Mouse (Mus musculus): ENCODE measurements around the gene Acer1. TPM values are rescaled to one million over a fixed set of nuclear protein-coding genes. Genes with fewer than 3 reads are reported as not detected.

Gene Acer1
- polyA plus RNA-seq, 1 experiment from 2014 or later = not detected

DNA sequence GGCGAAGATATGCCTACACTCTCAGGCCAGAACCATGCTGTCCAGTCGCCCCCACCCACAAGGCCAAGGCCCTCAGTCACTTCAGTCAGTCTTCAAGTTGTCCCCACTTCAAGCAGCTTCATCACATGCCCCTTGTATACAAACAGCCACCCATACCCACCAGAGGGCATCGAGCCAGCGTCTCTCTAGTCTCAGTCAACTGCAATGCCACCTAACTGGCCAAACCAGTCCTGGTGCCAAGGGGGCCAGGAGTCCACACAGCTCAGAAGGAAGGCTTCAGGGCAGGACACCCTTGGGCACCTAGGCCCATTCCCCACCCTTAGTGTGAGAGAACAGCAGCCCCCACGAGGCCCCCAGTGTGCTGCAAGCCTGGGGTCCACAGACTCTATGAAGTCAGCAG is 74.8 kb downstream of the Acer1 start:
- Histone ChIP-seq H3K9ac (replicated peaks; ENCODE audit: low read length) (no peak overlapping the region), H3K4me3 (ENCODE audit: low read length) (no peak overlapping the region), H3K9me3 (ENCODE audit: low read length) (no peaks in the 10 kb centered on the region), H3K27me3 (ENCODE audit: insufficient read depth, low read length) (no peaks in the 10 kb centered on the region), H3K27ac (ENCODE audit: low read length) (no peak overlapping the region), H3K4me1 (ENCODE audit: insufficient read depth, low read length) (no peaks in the 10 kb centered on the region), H3K36me3 (ENCODE audit: insufficient read depth, low read length) (peaks cover 46% of the 10 kb centered on the region), H3K4me2 (replicated peaks; ENCODE audit: low read depth, low read length) (no peak overlapping the region)
- WGBS = 94% methylated on average over 5 of the region's 5 CpGs
- peak; percentile 46; the same call in 1 of the 2 replicates for ATAC-seq (ENCODE audit: low FRiP score, low TSS enrichment)

DNA sequence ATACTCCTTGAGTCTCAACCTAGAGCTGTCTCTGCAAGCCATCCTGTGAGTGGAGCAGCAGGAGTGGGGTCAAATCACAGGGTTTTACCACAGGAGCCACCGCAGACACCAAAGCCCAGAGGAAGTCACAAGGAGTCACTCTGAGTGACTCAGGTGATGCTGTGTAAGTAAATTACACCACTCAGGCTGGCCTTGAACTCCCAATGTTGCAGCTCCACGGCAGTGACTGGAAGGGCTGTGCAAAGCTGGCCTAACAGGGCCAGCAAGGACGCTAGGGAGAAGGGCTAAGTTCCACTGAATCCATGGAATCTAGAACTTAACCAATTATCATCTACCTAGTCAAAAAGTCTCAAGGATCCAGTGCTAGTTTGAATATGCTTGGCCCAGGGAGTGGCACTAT is 75.8 kb downstream of the Acer1 start:
- Histone ChIP-seq H3K4me1 (ENCODE audit: insufficient read depth, low read length) (no peaks in the 10 kb centered on the region), H3K4me3 (ENCODE audit: low read length) (no peak overlapping the region), H3K9me3 (ENCODE audit: low read length) (no peaks in the 10 kb centered on the region), H3K27ac (ENCODE audit: low read length) (no peak overlapping the region), H3K4me2 (replicated peaks; ENCODE audit: low read depth, low read length) (no peak overlapping the region), H3K27me3 (ENCODE audit: insufficient read depth, low read length) (no peaks in the 10 kb centered on the region), H3K9ac (replicated peaks; ENCODE audit: low read length) (no peak overlapping the region), H3K36me3 (ENCODE audit: insufficient read depth, low read length) (peaks cover 51% of the 10 kb centered on the region)
- 92% methylated on average over 3 of the region's 3 CpGs for WGBS
- ATAC-seq (ENCODE audit: low FRiP score, low TSS enrichment) = no peak

Other genes starting within 250 kb of the Acer1 start
- 5.4 and 5.8 TPM in 2 replicates for gene Nrtn, start 224.6 kb downstream of the Acer1 start, polyA plus RNA-seq (2015; fragmentation: Nextera tagmentation; extraction: Ambion mirVana)
- gene Dus3l, start 217.4 kb downstream of the Acer1 start, polyA plus RNA-seq (2015; fragmentation: Nextera tagmentation; extraction: Ambion mirVana) = 55.4 and 59.7 TPM in 2 replicates
- 1.6 and 1.8 TPM in 2 replicates for gene Prr22, start 211.9 kb downstream of the Acer1 start, polyA plus RNA-seq (2015; fragmentation: Nextera tagmentation; extraction: Ambion mirVana)
- gene Rfx2, start 151.1 kb downstream of the Acer1 start, polyA plus RNA-seq (2015; fragmentation: Nextera tagmentation; extraction: Ambion mirVana) = 3.4 and 4.4 TPM in 2 replicates
- gene Acsbg2, start 107.7 kb downstream of the Acer1 start, polyA plus RNA-seq (2015; fragmentation: Nextera tagmentation; extraction: Ambion mirVana) = not detected in 2 replicates
- gene 1700061G19Rik, start 106.6 kb downstream of the Acer1 start, polyA plus RNA-seq (2015; fragmentation: Nextera tagmentation; extraction: Ambion mirVana) = 0.24 and 0.58 TPM in 2 replicates
- 43.9 and 53.1 TPM in 2 replicates for gene Mllt1, start 46.7 kb downstream of the Acer1 start, polyA plus RNA-seq (2015; fragmentation: Nextera tagmentation; extraction: Ambion mirVana)
- gene Clpp, start 8.2 kb upstream of the Acer1 start, polyA plus RNA-seq (2015; fragmentation: Nextera tagmentation; extraction: Ambion mirVana) = 175 and 178 TPM in 2 replicates
- gene Alkbh7, start 15.2 kb upstream of the Acer1 start, polyA plus RNA-seq (2015; fragmentation: Nextera tagmentation; extraction: Ambion mirVana) = 57.4 and 58.0 TPM in 2 replicates
- gene Pspn, start 17.9 kb upstream of the Acer1 start, polyA plus RNA-seq (2015; fragmentation: Nextera tagmentation; extraction: Ambion mirVana) = 0.64 TPM in 1 of 2 replicates, not detected in the other
- 71.4 and 74.0 TPM in 2 replicates for gene Gtf2f1, start 29.2 kb upstream of the Acer1 start, polyA plus RNA-seq (2015; fragmentation: Nextera tagmentation; extraction: Ambion mirVana)
- gene Gm17949, start 29.3 kb upstream of the Acer1 start, polyA plus RNA-seq (2015; fragmentation: Nextera tagmentation; extraction: Ambion mirVana) = 0.78 and 0.80 TPM in 2 replicates
- 25.6 and 27.9 TPM in 2 replicates for gene Khsrp, start 49.4 kb upstream of the Acer1 start, polyA plus RNA-seq (2015; fragmentation: Nextera tagmentation; extraction: Ambion mirVana)
- gene Slc25a41, start 59.5 kb upstream of the Acer1 start, polyA plus RNA-seq (2015; fragmentation: Nextera tagmentation; extraction: Ambion mirVana) = not detected in 2 replicates
- 61.8 and 69.1 TPM in 2 replicates for gene Crb3, start 77.0 kb upstream of the Acer1 start, polyA plus RNA-seq (2015; fragmentation: Nextera tagmentation; extraction: Ambion mirVana)
- gene Slc25a23, start 77.7 kb upstream of the Acer1 start, polyA plus RNA-seq (2015; fragmentation: Nextera tagmentation; extraction: Ambion mirVana) = 11.2 and 14.0 TPM in 2 replicates
- gene Dennd1c, start 96.4 kb upstream of the Acer1 start, polyA plus RNA-seq (2015; fragmentation: Nextera tagmentation; extraction: Ambion mirVana) = 5.6 and 6.8 TPM in 2 replicates
- gene Tubb4a, start 105.7 kb upstream of the Acer1 start, polyA plus RNA-seq (2015; fragmentation: Nextera tagmentation; extraction: Ambion mirVana) = 25.2 and 31.8 TPM in 2 replicates
- gene Tnfsf9, start 123.2 kb upstream of the Acer1 start, polyA plus RNA-seq (2015; fragmentation: Nextera tagmentation; extraction: Ambion mirVana) = 9.9 and 11.7 TPM in 2 replicates
- not detected in 2 replicates for gene Cd70, start 167.7 kb upstream of the Acer1 start, polyA plus RNA-seq (2015; fragmentation: Nextera tagmentation; extraction: Ambion mirVana)
- gene Tnfsf14, start 212.1 kb upstream of the Acer1 start, polyA plus RNA-seq (2015; fragmentation: Nextera tagmentation; extraction: Ambion mirVana) = 0.09 and 0.19 TPM in 2 replicates
- gene C3, start 246.0 kb upstream of the Acer1 start, polyA plus RNA-seq (2015; fragmentation: Nextera tagmentation; extraction: Ambion mirVana) = 1.1 and 2.4 TPM in 2 replicates

All from kidney, embryonic 16.5 days (tissue).